Comparison of ENCODE assay signal across 8 mouse cellular contexts in the genomic region with DNA sequence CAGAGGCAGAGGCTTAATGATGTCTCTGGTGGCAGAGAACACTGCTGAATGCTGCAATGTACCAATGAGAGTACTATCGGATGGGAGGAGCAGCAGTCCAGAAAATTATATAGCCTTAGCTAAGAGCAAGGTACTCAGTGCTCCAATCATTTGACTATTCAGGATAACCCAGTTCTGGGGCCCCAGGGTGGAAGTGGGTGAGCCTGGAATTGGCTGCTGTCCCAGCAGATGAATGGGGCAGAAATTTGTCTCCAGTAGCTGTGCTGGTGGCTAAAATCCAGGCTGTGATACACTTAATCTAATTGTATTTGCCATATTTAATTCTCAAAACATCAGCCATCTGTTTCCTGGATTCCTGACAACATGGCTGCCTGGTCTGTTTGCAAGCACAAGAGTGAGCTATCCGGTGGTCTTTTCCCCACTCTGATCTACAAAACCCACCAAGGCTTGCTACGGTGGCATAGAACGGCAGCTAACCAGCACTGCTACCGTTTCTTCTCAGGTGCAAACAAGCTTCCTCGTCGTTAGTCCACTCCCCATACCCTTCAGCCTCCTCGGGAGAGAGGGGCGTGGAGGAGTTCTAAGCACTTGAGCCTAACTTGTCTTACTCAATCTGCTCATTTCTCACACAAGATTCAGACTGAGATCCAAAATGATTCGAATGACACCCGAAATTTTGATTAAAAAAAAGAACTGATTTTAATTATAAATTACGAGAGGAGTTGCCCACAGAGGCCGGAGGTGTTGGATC. TPM values are rescaled to one million over a fixed set of nuclear protein-coding genes. Genes with fewer than 3 reads are reported as not detected.
DNase-seq lines count a peak whose midpoint lies in the region; ATAC-seq and TF ChIP-seq lines count a peak whose summit lies in the region.
"Had no signal": no experiment of that assay in that cellular context is flagged by ENCODE, and none has a peak within 500 bp of the region (broad histone marks: within the 10 kb centered on the region; RNA-seq: fewer than 3 reads in every experiment).

No protein-coding gene starts in this region.

- peak; percentile 24; the same call in 1 of the 2 replicates for ATAC-seq in hindbrain, embryonic 14.5 days (ENCODE audit: low FRiP score)
- no peak for ATAC-seq in hindbrain, embryonic 12.5 days (ENCODE audit: low FRiP score)
- ATAC-seq in intestine, embryonic 16.5 days = peak; percentile 66
- no peak for ATAC-seq in monocyte, adult 5-6 weeks (replicated peaks; ENCODE audit: insufficient number of reproducible peaks, low FRiP score, low TSS enrichment, poor library complexity, severe bottlenecking)
- no peak for ATAC-seq in megakaryocyte progenitor cell, adult 5-6 weeks (replicated peaks; ENCODE audit: poor library complexity)

- DNase-seq in hindbrain, embryonic 14.5 days (ENCODE audit: low spot score) = no peak
- DNase-seq in Muller cell, postnatal 12 days (ENCODE audit: inconsistent ontology term) = peak; percentile 53
- DNase-seq in brain, embryonic 14.5 days (ENCODE audit: low read depth) = peak; percentile 70

- peaks cover 68% of the 10 kb centered on the region for H3K36me3 ChIP-seq in hindbrain, embryonic 14.5 days (replicated peaks; ENCODE audit: control insufficient read depth, insufficient read depth)
- H3K36me3 ChIP-seq in hindbrain, embryonic 12.5 days = peaks cover 67% of the 10 kb centered on the region
- peaks cover 5% of the 10 kb centered on the region; the same call in 1 of the 2 replicates for H3K36me3 ChIP-seq in intestine, embryonic 16.5 days (ENCODE audit: control insufficient read depth, insufficient read depth, low read length)

- no peaks in the 10 kb centered on the region for H3K27me3 ChIP-seq in hindbrain, embryonic 14.5 days (ENCODE audit: control insufficient read depth, insufficient read depth, low read length)
- no peaks in the 10 kb centered on the region for H3K27me3 ChIP-seq in hindbrain, embryonic 12.5 days
- no peaks in the 10 kb centered on the region for H3K27me3 ChIP-seq in intestine, embryonic 16.5 days (replicated peaks; ENCODE audit: control insufficient read depth, insufficient read depth, low read length)
- H3K27me3 ChIP-seq: embryonic facial prominence, embryonic 12.5 days had no signal

- H3K9me3 ChIP-seq in hindbrain, embryonic 14.5 days (ENCODE audit: control insufficient read depth, low read length) = no peaks in the 10 kb centered on the region
- no peaks in the 10 kb centered on the region for H3K9me3 ChIP-seq in hindbrain, embryonic 12.5 days (replicated peaks)
- no peaks in the 10 kb centered on the region for H3K9me3 ChIP-seq in intestine, embryonic 16.5 days (ENCODE audit: control insufficient read depth, low read length)
- H3K9me3 ChIP-seq: embryonic facial prominence, embryonic 12.5 days had no signal

- no peak overlapping the region for H3K27ac ChIP-seq in hindbrain, embryonic 14.5 days
- H3K27ac ChIP-seq in hindbrain, embryonic 12.5 days = no peak overlapping the region
- H3K27ac ChIP-seq in intestine, embryonic 16.5 days (ENCODE audit: low read length) = peak overlapping the region; percentile 61
- H3K27ac ChIP-seq: embryonic facial prominence, embryonic 12.5 days had no signal

- H3K9ac ChIP-seq in hindbrain, embryonic 14.5 days = no peak overlapping the region
- H3K9ac ChIP-seq in hindbrain, embryonic 12.5 days = no peak overlapping the region
- no peak overlapping the region for H3K9ac ChIP-seq in intestine, embryonic 16.5 days (ENCODE audit: low read depth, low read length)
- H3K9ac ChIP-seq: embryonic facial prominence, embryonic 12.5 days had no signal

- no peak for TF ChIP-seq CTCF in brain, embryonic 14.5 days (IDR thresholded peaks at IDR 0.05; ENCODE audit: borderline replicate concordance, extremely low read depth, insufficient read depth, insufficient read length)

- no peaks in the 10 kb centered on the region for H3K4me1 ChIP-seq in hindbrain, embryonic 14.5 days (replicated peaks; ENCODE audit: control insufficient read depth, insufficient read depth, low read length)
- 0 out of 2 replicates have a peak, but pooled peaks cover 3% of the 10 kb centered on the region for H3K4me1 ChIP-seq in hindbrain, embryonic 12.5 days
- peaks cover 31% of the 10 kb centered on the region for H3K4me1 ChIP-seq in intestine, embryonic 16.5 days (ENCODE audit: control insufficient read depth, insufficient read depth, low read length)

- no peak overlapping the region for H3K4me3 ChIP-seq in hindbrain, embryonic 14.5 days (replicated peaks; ENCODE audit: low read length)
- no peak overlapping the region for H3K4me3 ChIP-seq in hindbrain, embryonic 12.5 days
- H3K4me3 ChIP-seq in intestine, embryonic 16.5 days (ENCODE audit: low read length) = no peak overlapping the region
- H3K4me3 ChIP-seq: embryonic facial prominence, embryonic 12.5 days had no signal

- 84% methylated on average over 13 of the region's 13 CpGs for WGBS in hindbrain, embryonic 14.5 days
- 87% methylated on average over 13 of the region's 13 CpGs for WGBS in hindbrain, embryonic 12.5 days
- WGBS in intestine, embryonic 16.5 days = 72% methylated on average over 13 of the region's 13 CpGs

- TF ChIP-seq POLR2A in brain, embryonic 14.5 days (IDR thresholded peaks at IDR 0.05; ENCODE audit: borderline replicate concordance, extremely low read depth, insufficient read depth, insufficient read length, poor library complexity, severe bottlenecking) = no peak

- no peak overlapping the region for H3K4me2 ChIP-seq in hindbrain, embryonic 14.5 days (replicated peaks)
- H3K4me2 ChIP-seq in hindbrain, embryonic 12.5 days (replicated peaks) = no peak overlapping the region
- H3K4me2 ChIP-seq in intestine, embryonic 16.5 days (ENCODE audit: low read depth, low read length) = peak overlapping the region; percentile 22; the same call in 1 of the 2 replicates
- H3K4me2 ChIP-seq: embryonic facial prominence, embryonic 12.5 days had no signal

RNA-seq across cellular contexts. Expression of gene Lmbrd2, which starts 7.5 kb away (rescaled TPM):
- polyA plus RNA-seq in hindbrain, embryonic 14.5 days (2014; fragmentation: Nextera tagmentation; extraction: Ambion mirVana) = 7.6 and 8.5 TPM in 2 replicates
- polyA plus RNA-seq in hindbrain, embryonic 12.5 days (2016; fragmentation: Nextera tagmentation; extraction: Ambion mirVana) = 3.0 and 3.4 TPM in 2 replicates
- polyA plus RNA-seq in brain, embryonic 14.5 days (2012; rRNA removed) = 11.0 and 14.5 TPM in 2 replicates
- polyA plus RNA-seq in intestine, embryonic 16.5 days (2015; fragmentation: Nextera tagmentation; extraction: Ambion mirVana) = 3.1 and 3.6 TPM in 2 replicates
- total RNA-seq in monocyte, adult 5-6 weeks (2017) = 8.1 to 15.4 TPM (median 10.2 TPM) in 3 replicates
- total RNA-seq in megakaryocyte progenitor cell, adult 5-6 weeks (2015) = 10.0 and 11.6 TPM in 2 replicates
- 4.5 and 9.6 TPM in 2 replicates for total RNA-seq in megakaryocyte progenitor cell, adult 5-6 weeks (2017)

RNA-seq across cellular contexts. Expression of gene Skp2, which starts 22.4 kb away (rescaled TPM):
- polyA plus RNA-seq in hindbrain, embryonic 14.5 days (2014; fragmentation: Nextera tagmentation; extraction: Ambion mirVana) = 19.7 and 25.7 TPM in 2 replicates
- polyA plus RNA-seq in hindbrain, embryonic 12.5 days (2016; fragmentation: Nextera tagmentation; extraction: Ambion mirVana) = 71.7 and 74.7 TPM in 2 replicates
- polyA plus RNA-seq in brain, embryonic 14.5 days (2012; rRNA removed) = 10.9 and 15.7 TPM in 2 replicates
- 43.5 and 47.8 TPM in 2 replicates for polyA plus RNA-seq in intestine, embryonic 16.5 days (2015; fragmentation: Nextera tagmentation; extraction: Ambion mirVana)
- 1.8 to 3.9 TPM (median 3.0 TPM) in 3 replicates for total RNA-seq in monocyte, adult 5-6 weeks (2017)
- 21.6 and 24.4 TPM in 2 replicates for total RNA-seq in megakaryocyte progenitor cell, adult 5-6 weeks (2015)
- 23.1 and 23.3 TPM in 2 replicates for total RNA-seq in megakaryocyte progenitor cell, adult 5-6 weeks (2017)

Comparison
In these comparisons a context has a peak if more than half of its experiments do, and no peak if none do; other contexts are left out.
1. ATAC-seq: peak in hindbrain, embryonic 14.5 days (single experiment) and intestine, embryonic 16.5 days (single experiment); none in hindbrain, embryonic 12.5 days (single experiment), monocyte, adult 5-6 weeks (single experiment) and megakaryocyte progenitor cell, adult 5-6 weeks (single experiment).